Comparison of ENCODE assay signal across 16 mouse cellular contexts in the genomic region with DNA sequence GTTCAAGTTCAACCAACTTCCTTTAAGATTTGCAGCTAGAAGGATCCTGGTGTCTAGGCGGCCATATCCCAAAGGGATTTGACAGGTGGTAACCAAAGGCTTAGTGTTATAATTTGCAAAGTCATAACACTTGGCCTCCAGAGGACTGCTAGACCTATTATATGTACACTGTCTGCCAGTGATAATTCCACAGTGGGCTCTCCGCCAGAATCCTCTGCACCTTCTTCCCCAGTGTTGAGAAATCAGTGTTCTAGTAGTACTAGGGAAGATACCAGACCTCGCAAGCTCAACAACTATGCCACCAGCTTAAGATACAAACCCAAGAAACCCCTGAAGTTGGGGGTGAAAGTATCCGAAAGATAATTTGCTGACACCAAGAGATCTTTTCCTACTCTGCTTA.
"Had no signal": no experiment of that assay in that cellular context is flagged by ENCODE, and none has a peak within 500 bp of the region (broad histone marks: within the 10 kb centered on the region; RNA-seq: fewer than 3 reads in every experiment).

No protein-coding gene starts in this region.

- DNase-seq: kidney, adult 9 months; kidney, postnatal 36 days; layer of hippocampus, adult 9-11 months; layer of hippocampus, postnatal 36 days; liver, embryonic 13.5 days; liver, postnatal 0 days; retina, postnatal 1 day; right cerebral cortex, postnatal 4 days; thymus, adult 2 months; thymus, postnatal 25 days had no signal

- H3K4me3 ChIP-seq: liver, embryonic 13.5 days; lung, embryonic 15.5 days; midbrain, embryonic 13.5 days; myocyte; neural tube, embryonic 12.5 days; stomach, embryonic 15.5 days had no signal

- H3K27me3 ChIP-seq: liver, embryonic 13.5 days; lung, embryonic 15.5 days; midbrain, embryonic 13.5 days; neural tube, embryonic 12.5 days; stomach, embryonic 15.5 days had no signal

- H3K27ac ChIP-seq: kidney, postnatal 0 days; liver, embryonic 13.5 days; lung, embryonic 15.5 days; midbrain, embryonic 13.5 days; neural tube, embryonic 12.5 days; stomach, embryonic 15.5 days had no signal

- H3K9me3 ChIP-seq: liver, embryonic 13.5 days; lung, embryonic 15.5 days; midbrain, embryonic 13.5 days; neural tube, embryonic 12.5 days; stomach, embryonic 15.5 days had no signal

- H3K4me2 ChIP-seq: liver, embryonic 13.5 days; lung, embryonic 15.5 days; midbrain, embryonic 13.5 days; neural tube, embryonic 12.5 days; stomach, embryonic 15.5 days had no signal

- H3K36me3 ChIP-seq: liver, embryonic 13.5 days; lung, embryonic 15.5 days had no signal

- H3K9ac ChIP-seq: liver, embryonic 13.5 days; liver, postnatal 0 days; lung, embryonic 15.5 days; midbrain, embryonic 13.5 days; neural tube, embryonic 12.5 days; stomach, embryonic 15.5 days had no signal

- ATAC-seq: liver, postnatal 0 days; midbrain, embryonic 13.5 days had no signal
